Mouse (Mus musculus) B cell, adult 2 months (primary cell): ENCODE data around the gene B4gat1.

Source experiments
- DNase-seq, 2 experiments: peaks; one replicate each; pipeline ENCODE4 v3.0.0; 2022

The B4gat1 gene

DNA sequence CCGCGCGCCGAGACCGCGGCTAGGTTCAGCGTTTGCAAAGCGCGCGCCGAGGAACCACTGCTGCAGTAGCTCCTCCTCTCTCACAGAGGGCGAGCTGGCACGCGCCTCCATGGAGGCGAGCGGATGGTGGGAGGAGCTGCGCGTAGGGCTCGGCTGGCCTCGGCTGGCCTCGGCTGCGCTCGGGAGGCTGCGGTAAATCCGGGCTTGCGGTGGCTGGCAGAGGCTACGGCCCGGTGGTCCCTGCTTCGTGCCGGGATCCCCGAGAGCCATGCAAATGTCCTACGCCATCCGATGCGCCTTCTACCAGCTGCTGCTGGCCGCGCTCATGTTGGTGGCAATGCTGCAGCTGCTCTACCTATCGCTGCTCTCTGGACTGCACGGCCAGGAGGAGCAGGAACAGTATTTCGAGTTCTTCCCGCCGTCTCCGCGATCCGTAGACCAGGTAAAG is at the start of gene B4gat1, which contains the start of gene AC124502.3:
TSS of gene B4gat1 (plus strand) at position 118 of the 448 bp plus-strand sequence.
TSS of gene AC124502.3 (plus strand) at position 183 of the 448 bp plus-strand sequence.
- DNase-seq: peak; percentile 84

DNA sequence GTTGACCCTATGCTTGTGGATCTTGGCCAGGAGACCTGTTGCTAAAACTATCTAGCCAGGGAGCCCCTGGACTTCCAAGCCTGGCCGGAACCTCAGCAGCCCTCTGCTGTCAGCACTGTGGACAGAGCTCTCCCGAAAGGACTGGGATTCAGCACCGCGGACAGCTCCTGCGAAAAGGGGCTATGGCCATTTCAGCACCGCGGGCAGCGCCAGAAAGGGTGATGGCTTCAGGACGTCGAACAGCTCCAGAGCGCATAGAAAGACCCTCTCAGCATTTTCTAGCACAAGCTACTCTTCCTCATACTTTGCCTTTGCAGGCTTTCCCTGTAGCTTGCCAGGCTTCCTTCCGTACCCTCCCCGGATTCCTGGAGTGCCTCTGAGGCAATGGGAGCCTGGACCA is 49.6 kb upstream of the B4gat1 start:
- peak; percentile 79 to 81 for DNase-seq

DNA sequence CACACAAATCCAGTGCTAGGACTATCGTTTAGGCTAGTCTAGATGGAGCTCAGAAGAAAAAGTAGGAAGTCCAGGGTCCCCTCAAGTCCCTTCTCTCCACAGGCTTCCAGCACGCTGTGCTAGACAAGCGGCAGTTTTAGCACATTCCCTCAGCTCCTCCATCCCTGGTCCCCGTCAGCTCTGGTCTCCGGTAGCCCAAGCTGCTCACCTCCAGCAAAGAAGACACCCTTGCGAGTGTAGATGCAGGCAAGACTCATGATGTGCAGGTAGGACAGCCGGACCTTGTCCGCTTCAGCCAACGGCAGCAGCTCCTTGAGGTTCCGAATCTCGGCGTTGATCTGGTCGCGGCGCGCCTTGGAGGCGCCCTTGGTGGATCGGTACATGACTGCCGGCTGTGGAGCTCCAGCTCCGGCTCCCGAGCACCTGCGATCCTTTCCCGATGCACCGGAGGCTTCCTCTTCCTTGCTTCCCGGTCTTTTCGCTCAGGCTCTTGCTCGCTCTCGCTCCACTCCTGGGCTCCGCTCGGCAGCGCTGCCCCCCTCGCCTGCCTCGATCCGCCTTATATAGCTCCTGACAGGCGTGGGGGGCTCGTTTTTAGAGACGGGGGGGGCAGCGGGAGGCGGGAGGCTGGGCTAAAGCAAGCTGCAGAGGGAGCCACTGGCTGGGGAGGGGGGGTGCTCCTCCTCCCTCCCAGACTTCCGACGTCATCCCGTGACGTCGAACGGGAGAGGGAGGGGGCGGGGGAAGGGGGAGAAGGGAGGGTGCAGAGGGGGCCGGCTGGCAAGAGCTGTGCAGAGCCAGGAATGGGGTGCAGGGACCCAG is 49.0 kb upstream of the B4gat1 start:
- DNase-seq: no peak

- DNase-seq: no peak
These were observed 48.4 kb upstream of the B4gat1 start, which contains the start of gene Npas4 for GRCm38 (mm10) chr19:4990256-4990625. Gene Npas4 (minus strand): TSS chr19:4990316.

DNA sequence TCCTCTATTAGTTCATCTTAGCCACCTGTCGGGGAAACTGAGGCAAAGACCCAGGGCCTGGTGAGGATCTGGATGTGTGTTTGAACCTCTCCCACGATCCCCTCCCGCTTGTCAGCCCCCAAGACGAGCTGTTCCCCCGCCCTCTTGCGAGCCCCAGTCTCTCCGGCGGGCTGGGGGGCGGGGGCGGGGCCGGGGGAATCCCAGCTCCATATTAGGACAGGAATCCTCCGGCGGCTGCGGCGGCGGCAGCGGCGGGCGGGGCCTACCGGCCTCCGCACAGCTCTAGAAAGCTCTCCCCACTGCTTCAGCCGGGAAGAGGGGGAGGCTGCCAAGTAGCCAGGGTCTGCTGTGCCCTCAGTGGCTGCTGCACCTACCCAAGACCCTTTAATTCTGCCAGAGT is 47.9 kb upstream of the B4gat1 start:
- no peak for DNase-seq

GRCm38 (mm10) chr19:4992371-4992770 is 46.3 kb upstream of the B4gat1 start:
- DNase-seq: peak in 1 of 2 experiments; percentile 12

- peak; percentile 40 to 42 for DNase-seq
These were observed 45.7 kb upstream of the B4gat1 start for GRCm38 (mm10) chr19:4992904-4993303.

DNA sequence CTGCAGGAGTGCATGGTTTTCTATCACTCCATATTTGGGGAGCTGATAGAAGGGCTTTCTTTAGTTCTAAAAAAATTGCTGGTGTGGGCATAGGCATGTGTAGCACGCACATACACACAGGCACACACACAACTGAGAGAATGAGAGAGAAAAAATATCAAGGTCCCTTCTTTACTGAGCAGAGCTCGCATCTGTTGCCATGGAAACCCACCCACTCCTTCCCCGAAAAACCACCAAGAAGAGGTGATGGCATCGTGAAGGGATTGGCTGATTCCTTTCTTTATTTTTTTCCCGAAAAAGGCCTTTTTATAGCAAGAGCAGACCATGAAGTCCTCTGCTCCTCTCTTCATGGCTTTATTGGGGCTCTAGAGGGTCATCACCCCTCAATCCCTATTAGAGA is 44.6 kb upstream of the B4gat1 start:
- no peak for DNase-seq

DNA sequence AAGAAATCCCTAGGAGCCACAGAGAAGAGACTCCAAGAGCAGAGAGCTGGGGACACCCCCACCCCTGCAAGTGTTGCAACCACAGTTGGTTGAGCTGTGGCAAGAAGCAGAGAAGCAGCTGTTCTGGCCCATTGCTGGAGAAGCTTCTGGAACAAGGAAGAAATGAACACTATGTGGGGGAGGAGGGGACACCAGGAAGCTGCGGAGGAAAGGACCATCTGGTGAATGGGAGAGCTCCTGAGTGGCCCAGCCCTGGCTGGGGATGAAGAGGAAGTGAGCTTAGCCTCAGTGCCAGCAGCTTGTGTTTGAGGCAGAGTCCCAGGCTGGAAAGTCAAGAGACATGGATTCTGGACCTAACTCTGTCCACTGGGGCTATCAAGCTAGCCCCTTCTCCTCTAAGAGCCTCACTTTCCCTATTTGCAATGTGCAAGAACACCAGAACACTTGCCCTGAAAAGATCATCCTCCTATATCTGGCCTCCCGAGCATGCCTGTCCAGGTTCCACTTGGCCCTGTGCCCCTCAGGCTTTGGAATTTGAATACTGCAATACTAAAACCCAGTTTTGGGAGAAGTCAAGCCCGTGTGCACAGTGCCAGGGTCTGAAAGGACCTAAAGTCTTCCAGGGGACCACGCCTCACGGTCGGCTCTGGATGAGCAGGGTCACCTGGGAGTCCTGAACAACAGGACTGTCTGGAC is 39.0 kb upstream of the B4gat1 start:
- no peak for DNase-seq

DNA sequence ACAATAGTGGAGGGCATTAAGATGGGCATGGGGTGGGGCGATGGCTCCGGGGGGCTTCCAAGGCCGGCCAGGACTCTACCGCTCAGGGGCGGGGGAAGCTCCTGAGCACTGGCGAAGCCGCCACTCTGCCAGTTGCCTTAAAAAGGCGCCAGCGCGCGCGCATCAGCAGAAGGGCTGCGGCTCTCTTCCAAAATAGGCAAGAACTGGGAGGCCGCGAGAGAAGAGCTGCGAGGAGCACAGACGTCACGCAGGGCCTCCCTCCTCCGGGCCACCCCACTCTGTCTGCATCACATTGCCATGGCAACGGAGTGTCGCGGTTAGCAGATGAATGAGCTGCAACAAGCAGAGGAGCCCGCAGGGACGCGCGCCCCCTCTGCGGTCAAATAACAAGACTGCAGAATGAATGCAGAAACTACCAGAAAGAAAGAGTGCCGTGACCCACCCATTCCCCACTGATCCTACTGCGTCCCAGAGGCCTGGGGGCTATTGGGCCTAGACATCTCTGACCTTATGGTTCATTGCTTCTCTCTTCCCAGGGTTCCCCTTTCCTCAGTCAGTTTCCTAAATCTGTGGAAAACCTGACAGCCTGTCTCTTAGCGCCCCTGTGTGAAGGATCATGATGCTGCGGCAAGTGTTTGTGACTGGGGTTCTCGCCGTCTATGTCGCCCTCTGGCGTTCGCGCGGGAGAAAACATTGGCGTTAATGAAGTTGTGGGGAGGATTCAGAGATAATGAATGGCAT is 36.8 kb upstream of the B4gat1 start:
- peak; percentile 83 to 84 for DNase-seq

DNA sequence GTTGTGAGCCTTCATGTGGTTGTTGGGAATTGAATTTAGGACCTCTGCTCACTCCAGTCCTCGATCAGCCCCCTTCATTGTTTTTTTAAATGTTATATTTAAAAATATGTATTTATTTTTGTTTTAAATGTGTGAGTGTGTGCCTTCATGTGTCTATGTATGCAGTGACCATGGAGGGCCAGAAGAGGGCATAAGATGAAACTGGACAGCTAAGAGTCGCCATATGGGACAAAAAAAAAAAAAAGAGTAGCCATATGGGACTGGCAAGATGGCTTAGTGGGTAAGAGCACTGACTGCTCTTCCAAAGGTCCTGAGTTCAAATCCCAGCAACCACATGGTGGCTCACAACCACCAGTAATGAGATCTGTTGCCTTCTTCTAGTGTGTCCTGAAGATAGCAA is 35.0 kb upstream of the B4gat1 start:
- peak in 1 of 2 experiments; percentile 21 for DNase-seq

- DNase-seq: no peak
These were observed 33.7 kb upstream of the B4gat1 start for GRCm38 (mm10) chr19:5004925-5005324.

GRCm38 (mm10) chr19:5013138-5013537 is 25.5 kb upstream of the B4gat1 start:
- no peak for DNase-seq

- DNase-seq: peak; percentile 50
These were observed 23.6 kb upstream of the B4gat1 start for GRCm38 (mm10) chr19:5014961-5015398.

- no peak for DNase-seq
These were observed 22.3 kb upstream of the B4gat1 start for GRCm38 (mm10) chr19:5016221-5016742.

DNA sequence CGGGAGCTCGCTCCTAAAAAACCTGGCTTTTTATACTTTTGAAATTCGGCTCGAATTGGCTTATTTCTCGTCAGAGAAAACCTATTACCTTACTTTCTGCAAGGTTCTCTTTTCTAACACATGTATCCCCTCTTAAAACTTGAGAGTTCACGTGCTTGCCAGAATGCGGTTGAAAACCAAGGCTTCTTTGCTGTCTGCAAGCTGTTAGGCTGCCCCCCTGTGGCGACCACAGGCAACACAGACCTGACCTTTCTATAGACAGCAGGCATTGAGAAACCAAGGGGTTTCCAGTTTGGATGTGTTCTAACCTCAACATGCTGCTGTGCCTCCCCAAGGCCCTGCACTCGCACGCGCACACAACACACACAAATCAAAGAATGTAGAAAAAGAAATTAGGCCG is 21.8 kb upstream of the B4gat1 start:
- peak; percentile 84 to 87 for DNase-seq

GRCm38 (mm10) chr19:5017611-5018010 is 21.0 kb upstream of the B4gat1 start:
- DNase-seq: no peak

DNA sequence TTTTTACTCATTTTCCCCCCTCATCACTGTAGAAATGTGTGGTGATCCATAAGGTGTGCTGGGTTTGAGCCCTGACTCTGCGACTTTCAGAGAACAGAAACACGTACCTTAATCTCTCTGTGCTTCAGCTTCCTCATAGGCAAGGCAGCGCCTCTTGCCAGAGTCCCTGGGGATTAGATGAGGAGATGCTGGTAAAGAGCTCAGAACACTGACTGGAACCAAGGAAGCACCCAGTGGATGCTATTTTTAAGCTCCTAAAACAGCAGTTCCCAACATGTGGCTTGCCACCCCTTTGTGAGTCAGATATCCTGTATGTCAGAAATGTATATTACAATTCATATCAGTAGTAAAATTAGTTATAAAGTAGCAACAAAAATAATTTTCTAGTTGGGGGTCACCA is 20.4 kb upstream of the B4gat1 start:
- DNase-seq: no peak

DNA sequence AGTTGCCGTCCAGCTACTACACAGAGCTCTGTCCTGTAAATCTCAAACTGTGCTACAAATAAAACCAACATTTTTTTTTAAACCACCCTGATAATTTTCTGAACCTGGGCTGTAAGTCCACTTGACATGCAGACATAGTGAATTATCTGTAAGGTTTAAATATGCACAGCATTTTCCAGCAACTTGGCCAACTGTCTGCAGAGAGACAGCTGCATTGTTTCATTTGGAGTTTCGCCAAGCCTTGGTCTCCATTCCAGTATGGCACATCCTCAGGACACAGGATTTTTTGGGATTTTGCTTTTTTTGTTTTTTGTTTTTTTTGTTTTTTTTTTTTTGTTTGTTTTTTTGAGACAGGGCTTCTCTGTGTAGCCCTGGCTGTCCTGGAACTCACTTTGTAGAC is 17.2 kb upstream of the B4gat1 start:
- DNase-seq: no peak

DNA sequence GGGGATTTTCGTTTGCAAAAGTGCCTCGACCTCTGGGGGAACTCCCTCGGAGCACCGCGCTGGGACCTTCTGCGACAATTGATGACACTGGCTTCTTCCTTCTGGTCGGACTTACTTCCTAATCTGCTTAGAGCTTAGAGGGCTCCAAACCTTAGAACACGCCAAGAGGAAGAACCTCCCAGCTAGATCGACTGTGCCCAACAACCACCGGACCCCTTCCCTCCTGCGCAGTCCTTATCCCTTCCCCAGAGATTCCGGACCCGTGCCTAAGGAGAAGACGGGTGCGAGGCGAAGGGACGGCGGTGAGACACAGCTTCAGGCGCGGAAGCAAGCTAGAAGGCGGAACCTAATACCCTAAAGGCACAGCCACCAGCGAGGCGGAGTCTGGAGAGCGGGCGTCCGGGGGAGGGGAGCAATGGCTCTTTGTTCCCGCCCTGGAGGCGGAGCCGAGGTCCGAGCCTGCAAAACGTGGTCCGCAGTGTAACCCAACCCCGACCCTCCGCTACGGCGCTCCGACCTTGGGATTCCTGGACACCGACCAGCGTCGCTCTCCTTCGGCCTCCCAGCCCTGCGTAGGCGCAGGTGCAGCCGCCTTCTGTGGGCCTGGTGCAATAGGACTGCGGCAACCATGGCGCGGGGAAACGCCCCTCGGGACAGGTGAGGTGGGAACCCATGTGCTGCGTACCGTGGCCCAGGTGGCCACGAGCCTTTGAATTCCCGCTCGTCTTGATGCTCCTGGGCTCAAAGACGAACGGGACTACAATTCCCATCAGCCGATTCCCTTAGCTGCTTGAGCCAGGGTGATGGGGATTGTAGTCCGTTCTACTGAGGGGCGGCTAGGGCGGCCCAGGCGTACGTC is 14.8 kb upstream of the B4gat1 start, which contains the start of gene Slc29a2:
TSS of gene Slc29a2 (plus strand) at position 240 of the 859 bp plus-strand sequence.
- peak; percentile 90 to 91 for DNase-seq

DNA sequence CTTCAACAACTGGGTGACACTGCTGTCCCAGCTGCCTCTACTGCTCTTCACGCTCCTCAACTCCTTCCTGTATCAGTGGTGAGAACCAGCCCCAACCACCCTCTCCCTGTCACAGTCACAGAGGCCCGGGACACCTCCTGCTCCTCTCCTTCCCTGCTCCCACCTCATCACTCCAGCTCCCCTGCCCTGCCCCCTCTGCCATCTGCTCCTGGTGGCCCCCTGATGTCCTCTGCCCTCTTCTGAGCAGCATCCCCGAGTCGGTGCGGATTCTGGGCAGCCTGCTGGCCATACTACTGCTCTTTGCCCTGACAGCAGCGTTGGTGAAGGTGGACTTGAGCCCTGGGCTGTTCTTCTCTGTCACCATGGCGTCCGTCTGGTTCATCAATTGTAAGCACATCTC is 12.5 kb upstream of the B4gat1 start:
- DNase-seq: no peak

DNA sequence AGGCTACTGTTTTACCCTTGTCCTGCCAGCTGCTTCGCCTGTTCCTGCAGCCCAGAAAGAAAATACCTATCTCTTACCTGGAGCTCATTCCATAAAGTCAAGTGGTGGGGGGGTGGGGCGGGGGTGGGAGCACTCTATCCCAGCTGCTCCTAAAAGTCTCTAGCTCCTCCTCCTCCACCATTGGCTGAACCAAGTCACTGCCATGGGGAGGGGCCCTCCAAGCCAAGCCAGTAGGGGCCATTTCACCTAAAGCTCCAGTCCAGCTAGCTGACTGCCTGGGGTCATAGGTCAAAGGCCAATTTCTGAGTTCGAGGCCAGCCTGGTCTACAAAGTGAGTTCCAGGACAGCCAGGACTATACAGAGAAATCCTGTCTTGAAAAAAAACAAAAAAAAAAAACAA is 5.9 kb upstream of the B4gat1 start:
- DNase-seq: no peak
